Mouse (Mus musculus) cortical plate, adult 2 months (tissue): ENCODE measurements around the gene Mrto4. TPM values are rescaled to one million over a fixed set of nuclear protein-coding genes. Genes with fewer than 3 reads are reported as not detected.

Experiments used
- H3K27ac ChIP-seq: fragments of 200-500 bp; 2 replicates; pipeline ENCODE4 v1.5.1; 2012; ENCODE audit warnings: low read length, control low read depth, inconsistent platforms; ENCODE audit not compliant: insufficient read depth
- H3K4me1 ChIP-seq: fragments of 200-500 bp; 2 replicates; pipeline ENCODE4 v1.6.1; 2011; ENCODE audit warnings: low read length; ENCODE audit not compliant: control insufficient read depth, insufficient read depth
- H3K4me3 ChIP-seq: fragments of 200-500 bp; 2 replicates; pipeline ENCODE4 v1.5.1; 2011; ENCODE audit warnings: mild to moderate bottlenecking, low read length, control low read depth; ENCODE audit not compliant: insufficient read depth
- CTCF ChIP-seq: fragments of 200-500 bp; IDR thresholded peaks from 2 replicates; pipeline ENCODE4 v1.5.1; 2011; ENCODE audit warnings: mild to moderate bottlenecking, control low read depth, low read length; ENCODE audit not compliant: insufficient read depth; ENCODE audit errors: extremely low read depth
- POLR2A ChIP-seq: fragments of 200-500 bp; IDR thresholded peaks from 2 replicates; pipeline ENCODE4 v1.6.1; 2011; ENCODE audit warnings: mild to moderate bottlenecking, low read length, control low read depth; ENCODE audit not compliant: insufficient read depth; ENCODE audit errors: extremely low read depth
- polyA plus RNA-seq: library from polyadenylated mRNA; depleted of rRNA; stranded (reverse); fragments of >200 nt; gene quantifications from 2 replicates; pipeline ENCODE4 v1.2.3, GENCODE M21; 2012

Gene Mrto4
- polyA plus RNA-seq, 1 experiment, result 53.9 TPM

DNA sequence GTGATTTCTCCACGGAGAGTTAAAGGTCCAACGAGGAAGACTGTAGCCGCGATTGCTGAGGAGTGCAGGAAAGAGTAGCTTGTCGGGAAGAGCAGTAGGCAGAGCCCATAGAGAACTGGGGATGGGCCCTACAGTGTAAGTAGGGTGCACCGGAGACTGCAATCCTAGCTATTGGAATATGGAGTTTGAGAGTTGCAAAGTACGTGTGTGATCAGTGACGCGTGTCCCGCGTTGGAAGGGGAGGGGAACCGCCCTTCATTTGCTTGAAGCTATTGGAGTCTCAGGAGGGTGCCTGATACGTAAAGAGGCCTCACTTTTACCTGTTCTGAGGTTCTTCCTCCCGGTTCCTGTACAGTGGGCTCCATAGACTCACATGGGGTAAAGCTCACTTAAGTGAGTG is 40.7 kb downstream of the Mrto4 start:
- TF ChIP-seq CTCF (no peak), POLR2A (no peak)
- no peak overlapping the region for H3K27ac ChIP-seq

DNA sequence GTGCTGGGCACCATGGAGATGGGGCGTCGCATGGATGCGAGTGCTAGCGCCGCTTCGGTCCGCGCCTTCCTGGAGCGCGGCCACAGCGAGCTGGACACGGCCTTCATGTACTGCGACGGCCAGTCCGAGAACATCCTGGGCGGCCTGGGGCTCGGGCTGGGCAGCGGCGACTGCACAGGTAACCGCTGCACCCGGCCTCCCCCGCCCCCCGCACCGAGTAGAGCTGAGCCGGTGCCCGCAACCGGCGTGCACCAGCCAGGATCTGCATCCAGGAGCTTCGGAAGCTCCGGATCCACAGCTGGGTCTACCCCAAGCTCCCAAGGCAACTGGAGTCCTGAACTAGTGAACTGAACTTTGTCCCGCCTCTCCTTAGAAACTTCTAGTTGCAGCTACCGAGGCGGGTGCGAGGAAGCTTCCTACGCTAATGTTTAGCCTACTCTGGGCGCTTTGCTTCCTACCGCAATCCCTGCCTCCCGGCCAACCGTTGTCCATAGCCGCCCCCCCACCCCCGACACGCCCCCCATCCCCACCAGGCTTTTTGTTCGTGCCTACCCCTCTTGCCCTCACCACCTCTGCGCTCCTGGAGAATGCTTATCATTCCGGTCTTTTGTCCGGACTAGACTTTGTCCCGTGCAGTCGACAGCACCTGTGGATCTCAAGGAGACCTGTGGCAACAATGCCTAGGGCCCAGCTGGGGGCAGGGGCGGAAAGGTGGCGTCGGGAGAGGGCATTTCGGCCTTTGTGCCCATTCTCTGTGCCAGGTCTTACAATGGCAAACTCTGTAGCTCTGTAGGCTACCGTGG is 41.3 kb downstream of the Mrto4 start:
- H3K4me1 ChIP-seq, result peaks cover 9% of the 10 kb centered on the region
- peak overlapping the region; percentile 81 for H3K4me3 ChIP-seq
- no peak for TF ChIP-seq POLR2A
- TF ChIP-seq CTCF, result no peak
- H3K27ac ChIP-seq, result 0 out of 2 replicates have a peak overlapping the region, but pooled peaks have one; percentile 36

More for the DNA sequence above, 40.7 kb downstream of the Mrto4 start:
- peaks cover 9% of the 10 kb centered on the region for H3K4me1 ChIP-seq
- peak overlapping the region; percentile 81 for H3K4me3 ChIP-seq

GRCm38 (mm10) chr4:139310171-139310898 is 42.0 kb downstream of the Mrto4 start, which contains the start of the genes Pqlc2 and Akr7a5:
TSS of gene Pqlc2 (minus strand) at chr4:139310708.
TSS of gene Akr7a5 (plus strand) at chr4:139310744.
- peak within 1 kb of the TSS; percentile 81 for H3K4me3 ChIP-seq
- peaks cover 9% of the 10 kb centered on the region for H3K4me1 ChIP-seq
- 0 out of 2 replicates have a peak within 1 kb of the TSS, but pooled peaks have one; percentile 61 for H3K27ac ChIP-seq
- no peak for TF ChIP-seq CTCF
- peak; percentile 95 for TF ChIP-seq POLR2A

GRCm38 (mm10) chr4:139309651-139310050 is 42.7 kb downstream of the Mrto4 start:
- H3K4me1 ChIP-seq, result peaks cover 9% of the 10 kb centered on the region
- H3K4me3 ChIP-seq, result peak overlapping the region; percentile 81
- TF ChIP-seq POLR2A (no peak), CTCF (no peak)
- no peak overlapping the region for H3K27ac ChIP-seq

- no peak overlapping the region for H3K27ac ChIP-seq
- H3K4me1 ChIP-seq, result peaks cover 9% of the 10 kb centered on the region
- H3K4me3 ChIP-seq, result no peak overlapping the region
- TF ChIP-seq POLR2A, result no peak
- no peak for TF ChIP-seq CTCF
Measured at GRCm38 (mm10) chr4:139307916-139308315, 44.5 kb downstream of the Mrto4 start.

- peaks cover 4% of the 10 kb centered on the region; the same call in 1 of the 2 replicates for H3K4me1 ChIP-seq
- TF ChIP-seq POLR2A (no peak), CTCF (no peak)
- H3K27ac ChIP-seq, result no peak overlapping the region
- no peak overlapping the region for H3K4me3 ChIP-seq
Measured at GRCm38 (mm10) chr4:139305521-139305920, 46.9 kb downstream of the Mrto4 start.

- H3K4me3 ChIP-seq, result no peak overlapping the region
- H3K4me1 ChIP-seq, result no peaks in the 10 kb centered on the region
- no peak overlapping the region for H3K27ac ChIP-seq
- TF ChIP-seq POLR2A (no peak), CTCF (no peak)
Measured at GRCm38 (mm10) chr4:139302241-139302640, 50.1 kb downstream of the Mrto4 start.

- no peaks in the 10 kb centered on the region for H3K4me1 ChIP-seq
- H3K4me3 ChIP-seq, result no peak overlapping the region
- TF ChIP-seq CTCF (no peak), POLR2A (no peak)
- H3K27ac ChIP-seq, result no peak overlapping the region
Measured at GRCm38 (mm10) chr4:139301780-139302179, 50.6 kb downstream of the Mrto4 start.

DNA sequence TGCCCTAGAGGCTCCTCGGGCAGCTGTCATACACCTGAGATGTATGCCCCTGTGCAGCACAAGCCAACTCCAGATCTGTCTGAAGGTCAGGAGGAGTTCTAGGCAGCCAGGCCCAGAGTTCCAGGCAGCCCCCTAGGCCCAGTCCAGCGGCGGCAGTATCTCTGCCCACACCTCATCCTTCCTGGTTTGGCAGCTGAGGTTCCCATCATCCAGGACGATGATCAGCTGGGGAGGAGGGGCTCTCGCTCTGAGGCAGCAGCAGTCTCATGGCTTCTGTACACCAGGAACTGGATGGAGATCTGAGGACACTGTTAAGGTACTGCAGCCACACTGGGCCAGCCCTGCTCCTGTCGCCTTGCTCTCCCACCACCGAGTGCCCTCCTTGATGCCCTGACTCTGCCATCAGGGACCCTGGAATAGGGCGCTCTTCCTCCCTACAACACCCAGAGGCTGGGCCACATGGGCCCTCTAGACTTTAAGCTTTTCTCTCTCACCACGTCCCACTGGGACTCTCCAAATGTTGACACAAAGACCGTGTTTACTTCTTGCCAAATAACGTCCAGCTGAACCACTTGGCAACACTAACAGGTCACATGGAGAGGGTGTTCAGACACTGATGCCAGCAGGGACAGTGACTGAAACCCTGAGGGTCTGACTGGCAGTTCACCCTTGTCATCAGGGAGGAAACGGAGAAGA is 53.6 kb downstream of the Mrto4 start:
- peak overlapping the region; percentile 18; the same call in 1 of the 2 replicates for H3K27ac ChIP-seq
- H3K4me3 ChIP-seq, result no peak overlapping the region
- TF ChIP-seq CTCF, result no peak
- no peak for TF ChIP-seq POLR2A
- peaks cover 5% of the 10 kb centered on the region; the same call in 1 of the 2 replicates for H3K4me1 ChIP-seq
